Mouse (Mus musculus): ENCODE measurements around the gene Pax5. TPM values are rescaled to one million over a fixed set of nuclear protein-coding genes. Genes with fewer than 3 reads are reported as not detected.

Gene Pax5
- polyA plus RNA-seq, 1 experiment from 2014 or later: 0.01 TPM

DNA sequence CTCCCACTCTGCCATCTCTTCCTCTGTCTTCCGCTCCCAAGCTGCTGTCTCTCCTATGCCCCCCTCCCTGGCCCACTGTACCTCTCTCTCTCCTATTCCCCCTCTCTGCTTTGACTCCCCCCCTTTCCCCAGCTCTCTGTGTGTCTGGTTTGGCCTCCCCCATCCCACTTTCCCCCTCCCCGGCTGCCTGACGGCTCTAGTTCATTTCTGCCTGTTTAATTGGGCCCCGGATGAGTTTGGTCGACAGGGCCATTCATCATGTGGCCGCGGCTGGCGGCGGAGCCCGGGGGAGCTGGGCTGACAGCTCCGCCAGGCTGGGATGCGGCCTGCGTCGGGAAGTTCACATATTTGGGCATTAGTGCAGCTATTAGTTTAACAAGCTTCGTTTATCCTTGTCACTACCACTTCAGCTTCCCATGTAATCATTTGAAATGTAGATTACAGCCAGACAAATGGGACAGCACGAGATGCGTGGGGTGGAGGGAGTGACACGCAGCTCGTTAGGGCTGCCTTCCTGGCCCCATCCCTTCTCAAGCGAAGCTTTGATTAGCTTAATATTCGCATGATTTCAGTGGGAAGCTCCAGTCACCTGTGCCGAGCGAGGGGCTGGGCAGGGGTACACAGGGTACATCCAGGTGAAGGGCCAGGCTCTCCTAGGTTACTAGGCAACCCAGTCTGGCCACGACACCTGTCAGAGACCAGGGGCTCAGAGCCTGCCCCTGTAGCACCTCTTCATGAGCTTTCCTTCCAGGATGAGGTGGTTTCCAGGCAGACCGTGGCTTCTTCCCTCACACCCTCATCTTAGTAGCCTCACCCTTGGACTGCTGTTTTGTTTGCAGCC lies 201.7 kb downstream of the Pax5 start:
- ATAC-seq: no peak
- H3K27me3 ChIP-seq (replicated peaks): peaks cover 5% of the 10 kb centered on the region; the same call in 1 of the 2 replicates
- no peak overlapping the region for H3K4me3 ChIP-seq (replicated peaks)
- no peak overlapping the region for H3K27ac ChIP-seq
- H3K4me2 ChIP-seq (replicated peaks): no peak overlapping the region
- no peaks in the 10 kb centered on the region for H3K36me3 ChIP-seq
- H3K9me3 ChIP-seq: no peaks in the 10 kb centered on the region
- 16% methylated on average over 25 of the region's 25 CpGs for WGBS
- H3K4me1 ChIP-seq (replicated peaks): no peaks in the 10 kb centered on the region
- no peak overlapping the region for H3K9ac ChIP-seq

DNA sequence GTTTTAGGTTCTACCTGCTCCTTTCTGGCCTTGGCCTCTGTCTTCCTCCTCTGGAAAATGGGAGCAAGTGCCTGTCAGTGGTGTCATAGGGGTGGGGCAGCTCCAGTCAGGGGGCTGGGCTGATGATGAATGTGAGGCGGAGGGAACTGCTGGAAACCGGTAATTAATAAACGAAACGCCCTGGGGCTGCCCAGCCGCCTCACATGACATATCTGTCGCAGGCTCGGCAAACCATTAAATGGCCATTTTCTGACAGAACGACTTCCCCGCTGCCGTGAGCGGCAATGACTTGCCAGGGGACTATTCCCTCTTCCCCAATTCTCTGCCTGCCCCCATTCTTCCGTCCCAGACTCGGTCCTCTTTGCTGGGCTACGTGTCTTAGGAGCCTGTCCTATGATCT lies 202.4 kb downstream of the Pax5 start:
- Histone ChIP-seq H3K9me3 (no peaks in the 10 kb centered on the region), H3K4me1 (replicated peaks) (no peaks in the 10 kb centered on the region), H3K4me3 (replicated peaks) (no peak overlapping the region), H3K27me3 (replicated peaks) (peaks cover 5% of the 10 kb centered on the region; the same call in 1 of the 2 replicates), H3K36me3 (no peaks in the 10 kb centered on the region), H3K4me2 (replicated peaks) (no peak overlapping the region), H3K9ac (no peak overlapping the region), H3K27ac (no peak overlapping the region)
- ATAC-seq: no peak
- whole genome bisulfite sequencing: 35% methylated on average over 14 of the region's 14 CpGs

DNA sequence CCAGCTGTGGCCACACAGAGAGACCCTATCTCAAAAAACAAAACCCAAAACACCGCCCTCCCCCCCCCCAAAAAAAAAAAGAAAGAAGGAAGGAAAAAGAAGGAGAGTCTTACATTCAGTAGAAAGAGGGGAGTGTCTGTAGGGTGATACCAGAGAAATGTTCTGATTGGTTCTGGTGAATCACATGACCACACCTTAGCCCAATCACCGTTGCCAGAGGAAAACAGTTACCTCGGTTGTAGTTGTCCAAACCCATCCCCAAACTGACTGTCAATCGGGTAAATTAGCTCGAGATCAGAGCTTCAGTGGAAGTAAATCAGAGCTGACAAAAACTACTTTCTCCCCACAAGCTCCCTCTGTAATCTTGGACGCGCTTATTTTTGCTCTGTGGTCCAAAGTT lies 205.3 kb downstream of the Pax5 start:
- ATAC-seq: no peak
- H3K9ac ChIP-seq: no peak overlapping the region
- H3K4me2 ChIP-seq (replicated peaks): no peak overlapping the region
- no peaks in the 10 kb centered on the region for H3K36me3 ChIP-seq
- H3K4me3 ChIP-seq (replicated peaks): no peak overlapping the region
- H3K4me1 ChIP-seq (replicated peaks): no peaks in the 10 kb centered on the region
- no peak overlapping the region for H3K27ac ChIP-seq
- no peaks in the 10 kb centered on the region for H3K9me3 ChIP-seq
- WGBS: 74% methylated on average over 7 of the region's 7 CpGs
- peaks cover 5% of the 10 kb centered on the region; the same call in 1 of the 2 replicates for H3K27me3 ChIP-seq (replicated peaks)

DNA sequence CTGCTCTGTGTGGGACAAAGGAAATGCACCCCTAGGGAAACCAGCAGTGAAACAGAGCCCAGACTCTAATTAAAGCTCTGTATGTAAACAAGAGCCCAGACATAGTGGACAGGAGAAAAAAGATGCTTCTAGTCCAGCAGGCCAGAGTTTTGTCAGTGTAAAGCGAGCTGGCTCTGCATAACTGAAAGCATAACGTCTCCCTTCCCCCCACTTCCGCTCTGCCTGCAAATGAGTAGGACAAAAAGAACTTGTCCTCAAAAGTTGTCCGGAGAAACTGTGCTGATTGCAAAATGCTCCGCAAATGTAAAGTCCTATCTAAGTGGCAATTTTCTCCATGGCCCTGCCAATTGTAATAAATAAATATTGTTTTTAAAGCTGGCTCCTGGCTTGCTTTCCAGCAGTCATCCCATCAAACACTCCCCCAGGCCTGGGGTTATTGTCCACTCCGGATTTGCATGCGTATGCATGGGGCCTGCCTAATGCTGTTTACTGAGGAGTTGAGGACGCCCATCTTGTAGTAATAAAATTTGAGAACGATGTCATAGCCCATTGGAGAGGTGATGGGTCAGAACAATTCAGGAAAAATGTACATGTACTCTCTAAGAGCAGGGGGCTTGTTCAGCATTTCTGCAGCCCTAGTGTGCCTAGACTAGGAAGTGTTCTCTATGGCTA lies 208.0 kb downstream of the Pax5 start:
- no peak for ATAC-seq
- Histone ChIP-seq H3K27me3 (replicated peaks) (no peaks in the 10 kb centered on the region), H3K36me3 (no peaks in the 10 kb centered on the region), H3K4me1 (replicated peaks) (no peaks in the 10 kb centered on the region), H3K9me3 (no peaks in the 10 kb centered on the region), H3K27ac (no peak overlapping the region), H3K4me2 (replicated peaks) (no peak overlapping the region), H3K9ac (no peak overlapping the region), H3K4me3 (replicated peaks) (no peak overlapping the region)
- WGBS: 45% methylated on average over 9 of the region's 9 CpGs

DNA sequence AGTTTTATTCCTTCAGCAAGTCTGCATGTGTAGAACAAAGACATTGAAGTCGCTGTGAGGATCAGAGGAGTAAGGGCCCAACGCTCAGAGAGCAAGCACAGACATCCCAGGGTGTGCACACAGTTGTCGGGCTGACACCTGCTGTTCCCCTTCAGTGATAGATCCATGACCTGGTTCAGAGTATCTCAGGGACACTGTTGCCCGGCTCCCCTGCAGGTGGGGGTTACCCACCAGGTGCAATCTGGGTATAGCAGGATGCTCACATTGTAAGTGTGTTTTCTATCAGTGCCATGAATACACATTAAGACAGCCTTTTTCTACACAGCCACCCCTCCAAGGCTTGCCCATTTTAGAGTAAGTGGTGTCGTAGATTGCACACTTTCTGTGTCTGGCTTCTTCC lies 212.1 kb downstream of the Pax5 start:
- H3K9me3 ChIP-seq: no peaks in the 10 kb centered on the region
- ATAC-seq: no peak
- no peak overlapping the region for H3K4me3 ChIP-seq (replicated peaks)
- H3K27ac ChIP-seq: no peak overlapping the region
- 78% methylated on average over 5 of the region's 5 CpGs for WGBS
- no peaks in the 10 kb centered on the region for H3K27me3 ChIP-seq (replicated peaks)
- no peak overlapping the region for H3K9ac ChIP-seq
- no peaks in the 10 kb centered on the region for H3K36me3 ChIP-seq
- no peaks in the 10 kb centered on the region for H3K4me1 ChIP-seq (replicated peaks)
- H3K4me2 ChIP-seq (replicated peaks): no peak overlapping the region

DNA sequence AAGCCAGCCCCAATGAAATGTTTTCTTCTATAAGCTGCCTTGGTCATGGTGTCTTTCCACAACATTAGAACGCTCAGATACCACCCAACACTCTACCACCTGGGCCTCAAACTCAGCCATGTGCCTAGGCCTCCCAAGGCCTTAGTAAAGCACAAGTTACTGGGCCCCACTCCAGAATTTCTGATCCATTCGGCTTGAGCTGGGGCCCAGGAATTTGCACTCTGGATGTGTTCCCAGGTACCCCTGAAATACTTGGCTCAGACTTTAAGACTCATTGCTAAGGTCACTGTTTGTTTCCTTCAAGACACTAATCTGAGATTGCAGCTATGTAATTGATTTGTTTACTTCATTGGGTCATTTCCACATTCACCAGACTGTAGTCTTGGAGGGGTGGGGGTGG lies 214.5 kb downstream of the Pax5 start:
- no peak overlapping the region for H3K9ac ChIP-seq
- ATAC-seq: no peak
- WGBS: 69% methylated on average over 2 of the region's 2 CpGs
- no peaks in the 10 kb centered on the region for H3K27me3 ChIP-seq (replicated peaks)
- H3K4me3 ChIP-seq (replicated peaks): no peak overlapping the region
- no peaks in the 10 kb centered on the region for H3K9me3 ChIP-seq
- no peak overlapping the region for H3K4me2 ChIP-seq (replicated peaks)
- H3K36me3 ChIP-seq: no peaks in the 10 kb centered on the region
- H3K27ac ChIP-seq: no peak overlapping the region
- no peaks in the 10 kb centered on the region for H3K4me1 ChIP-seq (replicated peaks)

DNA sequence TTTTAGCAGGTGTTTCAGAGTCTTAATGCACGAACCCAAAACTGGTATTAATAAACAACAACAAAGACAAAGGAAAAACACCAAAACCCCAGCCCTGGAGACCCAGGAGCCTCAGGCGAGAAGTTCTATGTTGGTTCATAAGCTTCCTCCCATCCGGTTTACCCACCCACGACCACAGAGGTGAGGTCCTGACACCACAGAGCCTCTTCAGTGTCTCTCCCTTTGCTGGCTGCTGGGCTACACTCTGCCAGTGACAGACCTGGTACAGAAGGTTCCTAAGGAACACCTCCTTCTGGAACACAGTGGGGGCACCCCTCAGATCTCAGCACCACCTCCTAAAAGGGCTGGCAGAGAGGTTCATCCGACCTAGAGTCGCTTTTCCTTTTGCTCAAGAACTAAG lies 216.5 kb downstream of the Pax5 start:
- no peaks in the 10 kb centered on the region for H3K9me3 ChIP-seq
- no peak for ATAC-seq
- H3K4me3 ChIP-seq (replicated peaks): no peak overlapping the region
- H3K4me2 ChIP-seq (replicated peaks): no peak overlapping the region
- no peaks in the 10 kb centered on the region for H3K27me3 ChIP-seq (replicated peaks)
- no peaks in the 10 kb centered on the region for H3K4me1 ChIP-seq (replicated peaks)
- H3K27ac ChIP-seq: no peak overlapping the region
- WGBS: 66% methylated on average over 6 of the region's 6 CpGs
- H3K9ac ChIP-seq: no peak overlapping the region
- no peaks in the 10 kb centered on the region for H3K36me3 ChIP-seq

DNA sequence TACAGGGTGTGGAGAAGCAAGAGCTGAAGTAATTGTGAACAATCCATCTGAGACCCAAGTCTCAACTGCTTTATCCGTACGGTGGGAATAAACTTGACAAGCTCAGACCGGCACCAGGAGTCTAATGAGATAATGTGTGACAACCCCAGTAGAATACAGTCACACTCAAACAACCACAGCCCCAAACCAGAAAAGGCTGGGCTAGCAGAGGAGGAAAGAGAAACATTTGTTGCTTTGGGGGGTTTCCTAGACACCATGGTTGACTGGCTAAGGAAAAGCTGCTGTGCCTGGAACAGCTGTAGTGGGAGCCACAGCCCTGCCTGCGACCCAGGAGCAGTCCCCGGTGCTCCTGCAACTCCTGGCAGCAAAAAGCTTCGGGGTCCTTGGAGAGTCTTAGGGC lies 219.4 kb downstream of the Pax5 start:
- Histone ChIP-seq H3K9ac (no peak overlapping the region), H3K9me3 (no peaks in the 10 kb centered on the region), H3K36me3 (no peaks in the 10 kb centered on the region), H3K4me2 (replicated peaks) (no peak overlapping the region), H3K27me3 (replicated peaks) (no peaks in the 10 kb centered on the region), H3K4me1 (replicated peaks) (no peaks in the 10 kb centered on the region), H3K27ac (no peak overlapping the region), H3K4me3 (replicated peaks) (no peak overlapping the region)
- 66% methylated on average over 6 of the region's 6 CpGs for WGBS
- no peak for ATAC-seq

DNA sequence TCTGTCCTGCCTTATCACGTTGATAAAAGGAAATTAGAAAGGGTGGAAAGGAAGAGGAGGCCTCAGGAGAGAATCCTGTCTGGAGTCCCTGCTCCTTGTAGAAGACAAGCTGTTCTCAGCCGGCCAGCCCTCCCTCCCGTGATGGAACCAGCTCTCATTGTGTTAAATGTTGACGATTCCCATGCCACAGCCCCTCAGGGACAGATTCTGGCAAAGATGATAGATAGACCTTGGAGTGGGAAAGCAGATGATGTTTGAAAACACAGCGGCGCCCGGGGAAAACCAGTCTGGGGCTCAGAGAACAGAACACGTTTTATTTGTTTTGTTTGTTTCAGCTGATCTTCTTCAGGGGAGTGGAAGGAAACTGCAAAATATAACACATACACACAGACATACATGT lies 221.6 kb downstream of the Pax5 start:
- no peaks in the 10 kb centered on the region for H3K36me3 ChIP-seq
- H3K27me3 ChIP-seq (replicated peaks): no peaks in the 10 kb centered on the region
- H3K4me2 ChIP-seq (replicated peaks): no peak overlapping the region
- no peak overlapping the region for H3K27ac ChIP-seq
- no peaks in the 10 kb centered on the region for H3K9me3 ChIP-seq
- H3K4me3 ChIP-seq (replicated peaks): no peak overlapping the region
- WGBS: 18% methylated on average over 8 of the region's 8 CpGs
- ATAC-seq: no peak
- H3K9ac ChIP-seq: no peak overlapping the region
- no peaks in the 10 kb centered on the region for H3K4me1 ChIP-seq (replicated peaks)

DNA sequence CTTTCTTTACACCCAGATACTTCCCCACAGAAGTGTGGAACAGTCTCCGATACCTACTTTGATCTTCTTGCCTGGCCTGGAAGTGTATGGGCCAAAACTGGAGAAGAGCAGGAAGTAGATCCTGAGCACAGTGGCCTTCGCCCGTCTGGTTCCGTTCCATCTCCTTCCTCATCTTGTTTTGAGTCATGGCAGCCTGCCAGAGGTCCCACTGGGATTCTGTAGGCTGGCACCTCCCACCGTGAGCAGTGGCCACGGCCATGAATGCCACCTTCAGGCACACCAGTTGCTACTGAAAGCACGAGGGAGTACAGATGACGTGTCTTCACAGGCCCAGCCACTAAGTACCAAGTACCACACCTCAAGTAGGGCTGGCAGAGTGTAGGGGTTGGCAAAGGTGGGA lies 222.1 kb downstream of the Pax5 start:
- no peaks in the 10 kb centered on the region for H3K4me1 ChIP-seq (replicated peaks)
- no peak overlapping the region for H3K4me3 ChIP-seq (replicated peaks)
- no peaks in the 10 kb centered on the region for H3K36me3 ChIP-seq
- no peak overlapping the region for H3K9ac ChIP-seq
- H3K27ac ChIP-seq: no peak overlapping the region
- 63% methylated on average over 8 of the region's 8 CpGs for WGBS
- no peaks in the 10 kb centered on the region for H3K27me3 ChIP-seq (replicated peaks)
- no peak for ATAC-seq
- no peak overlapping the region for H3K4me2 ChIP-seq (replicated peaks)
- no peaks in the 10 kb centered on the region for H3K9me3 ChIP-seq

DNA sequence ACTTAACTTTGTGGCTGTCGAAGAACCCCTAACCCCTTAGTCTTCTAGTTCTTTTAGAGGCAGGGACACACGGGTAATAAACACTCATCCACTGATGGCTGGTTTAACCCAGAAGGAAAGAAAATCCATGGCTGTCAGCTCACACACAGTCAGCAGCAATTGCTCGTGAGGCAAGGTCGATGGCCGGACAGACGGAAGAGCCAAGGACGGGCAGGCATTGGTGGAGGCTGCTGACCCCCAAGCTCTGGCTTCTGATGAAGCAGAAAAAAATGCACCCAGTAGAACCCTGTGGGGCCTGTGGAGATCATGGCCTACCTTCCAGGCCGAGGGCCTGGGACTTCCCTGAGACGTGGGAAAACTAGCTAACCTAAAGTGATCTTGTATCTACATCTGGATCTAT lies 227.4 kb downstream of the Pax5 start:
- 87% methylated on average over 9 of the region's 9 CpGs for WGBS
- H3K27ac ChIP-seq: no peak overlapping the region
- no peak overlapping the region for H3K9ac ChIP-seq
- no peak overlapping the region for H3K4me3 ChIP-seq (replicated peaks)
- no peaks in the 10 kb centered on the region for H3K36me3 ChIP-seq
- H3K4me1 ChIP-seq (replicated peaks): no peaks in the 10 kb centered on the region
- no peaks in the 10 kb centered on the region for H3K27me3 ChIP-seq (replicated peaks)
- H3K9me3 ChIP-seq: no peaks in the 10 kb centered on the region
- ATAC-seq: no peak
- H3K4me2 ChIP-seq (replicated peaks): no peak overlapping the region

DNA sequence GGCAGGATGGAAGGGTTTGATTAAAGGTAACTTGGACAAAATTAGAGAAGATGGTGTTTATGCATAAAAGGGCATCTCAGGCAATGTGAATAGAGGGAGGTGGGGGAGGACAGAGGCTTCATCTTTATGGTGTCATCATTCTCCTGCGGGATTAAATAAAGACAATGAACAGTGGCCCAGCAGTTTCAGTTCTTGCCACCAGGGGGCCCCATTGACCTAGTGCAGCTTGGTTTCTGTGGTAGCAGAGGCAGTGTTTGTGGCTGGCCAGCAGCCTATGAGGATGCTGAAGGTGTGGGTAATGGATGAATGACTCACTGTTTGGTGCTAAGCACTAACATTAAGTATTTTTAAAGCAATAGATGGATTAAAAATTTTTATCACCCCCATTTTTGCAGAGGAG lies 230.5 kb downstream of the Pax5 start:
- no peaks in the 10 kb centered on the region for H3K9me3 ChIP-seq
- H3K27ac ChIP-seq: no peak overlapping the region
- ATAC-seq: no peak
- 88% methylated on average over 1 of the region's 1 CpGs for WGBS
- no peaks in the 10 kb centered on the region for H3K27me3 ChIP-seq (replicated peaks)
- no peak overlapping the region for H3K9ac ChIP-seq
- H3K4me2 ChIP-seq (replicated peaks): no peak overlapping the region
- no peaks in the 10 kb centered on the region for H3K36me3 ChIP-seq
- H3K4me3 ChIP-seq (replicated peaks): no peak overlapping the region
- H3K4me1 ChIP-seq (replicated peaks): no peaks in the 10 kb centered on the region

Measured in intestine, embryonic 15.5 days (tissue).